Mouse (Mus musculus) 3T3-L1 (cell line): ENCODE data around the gene Egln1.

ENCODE experiments used
- DNase-seq: peaks from one replicate; pipeline ENCODE4 v3.0.0-alpha.2; 2015; ENCODE audit warnings: low read depth, low spot score

Gene Egln1

DNA sequence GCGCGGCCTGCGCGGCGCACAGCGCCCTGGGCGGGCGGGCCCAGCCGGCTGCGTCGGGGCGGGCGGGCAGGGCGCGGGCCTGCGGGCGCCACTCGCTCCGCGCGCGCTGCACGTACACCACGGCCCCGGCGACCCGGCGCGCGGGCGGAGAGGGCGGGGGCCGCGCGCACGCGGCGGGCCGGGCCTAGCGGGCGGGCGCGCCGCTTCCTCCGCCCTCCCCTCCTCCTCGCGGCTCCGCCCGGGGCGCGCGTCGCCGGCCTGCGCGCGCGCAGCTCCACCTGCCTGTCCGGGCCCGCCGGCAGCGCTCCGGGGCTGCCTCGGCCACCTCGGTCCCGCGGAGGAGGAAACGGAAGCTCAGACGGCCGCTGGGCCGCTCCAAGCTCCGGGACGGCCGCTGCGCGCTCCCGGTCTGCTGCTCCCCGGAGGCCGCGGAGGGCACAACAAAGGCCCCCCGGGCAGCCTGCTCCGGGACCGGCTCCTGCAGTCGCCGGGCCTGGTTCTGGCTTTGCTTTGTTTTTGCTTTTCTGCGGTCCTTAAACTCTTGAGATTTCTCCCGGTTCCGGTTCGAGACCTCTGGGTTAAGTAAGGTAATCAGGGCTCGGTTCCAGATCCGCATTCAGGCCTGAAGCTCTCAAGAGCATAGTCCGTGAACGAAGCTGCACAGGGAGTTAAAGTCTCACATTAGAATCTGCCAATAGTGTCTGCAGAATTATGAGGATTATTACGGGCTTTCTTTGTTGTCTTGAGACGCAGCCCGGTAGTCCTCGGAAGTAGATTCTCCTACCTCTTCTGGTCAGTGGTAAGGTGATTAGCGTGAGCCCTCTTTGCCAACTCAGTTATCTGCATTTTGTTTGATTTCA, at the start of gene Egln1:
Gene Egln1 (minus strand): TSS at position 116 of the 860 bp plus-strand sequence.
- peak; percentile 65 for DNase-seq

DNA sequence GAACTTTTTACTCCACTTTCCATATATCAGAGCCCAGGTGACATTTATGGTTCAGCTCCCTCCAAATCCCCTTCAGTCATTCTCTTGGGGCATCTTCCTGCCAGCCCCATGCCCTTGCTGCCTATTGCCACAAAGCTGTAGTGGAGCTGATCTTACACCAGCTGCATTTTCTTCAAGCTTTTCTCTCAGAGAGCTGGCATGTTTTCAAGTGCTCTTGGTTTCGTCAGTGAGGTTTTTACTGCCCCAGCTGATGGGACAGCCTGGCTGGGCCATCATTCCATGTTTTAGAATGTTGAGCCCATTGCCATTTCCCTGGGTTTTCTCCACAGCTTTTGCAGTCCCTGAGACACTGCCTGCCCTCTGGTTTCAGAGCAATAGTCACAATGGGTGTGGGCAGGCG, 46.7 kb upstream of the Egln1 start:
- DNase-seq: no peak

DNA sequence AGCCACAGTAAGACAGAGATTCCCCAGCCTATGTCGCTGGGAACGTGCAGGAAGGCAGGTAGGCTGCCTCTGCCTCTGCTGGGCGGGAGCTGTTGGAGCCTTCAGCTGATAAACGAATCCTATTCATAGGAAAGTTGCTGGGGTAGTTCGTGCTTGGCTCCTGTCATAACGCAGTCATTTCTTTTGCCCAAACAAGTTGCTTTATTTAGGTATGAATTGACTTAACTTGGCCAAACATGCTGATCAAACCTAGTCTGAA, 42.5 kb upstream of the Egln1 start:
- no peak for DNase-seq

DNA sequence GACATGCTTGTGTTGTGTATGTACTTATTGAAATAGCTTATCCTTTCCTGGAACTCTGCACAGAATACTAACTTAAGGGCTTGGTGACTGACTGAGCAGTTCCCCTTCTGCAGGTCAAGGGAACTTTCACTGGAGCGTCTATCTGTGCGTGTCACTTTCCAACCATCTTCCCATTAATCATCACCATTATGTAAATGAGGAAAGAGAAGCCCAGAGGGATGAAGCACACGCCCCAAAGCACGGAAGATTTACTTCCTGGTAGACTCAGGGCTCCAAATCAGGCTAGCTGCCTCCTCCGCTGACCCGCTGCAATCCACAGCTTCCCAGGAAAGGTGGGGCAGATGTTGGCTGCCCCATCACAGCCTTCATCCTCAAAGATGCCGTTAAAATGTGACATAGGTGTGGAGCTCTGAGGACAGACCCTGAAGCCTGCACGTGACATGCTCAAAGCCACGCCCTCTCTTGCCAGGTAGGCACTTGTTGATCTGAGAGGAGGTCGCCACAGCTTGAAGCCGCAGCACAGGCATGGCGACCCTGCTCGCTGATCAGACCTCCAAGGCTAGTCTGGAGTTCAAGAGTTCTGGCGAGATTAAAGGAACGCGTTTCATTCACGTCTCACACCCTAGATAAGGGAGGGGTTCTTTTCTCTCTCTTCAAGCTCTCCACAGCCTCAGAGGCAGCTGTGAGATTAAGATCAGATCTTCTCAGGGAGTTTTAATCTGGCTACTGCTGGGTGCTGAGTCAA, 42.0 kb upstream of the Egln1 start:
- no peak for DNase-seq

DNA sequence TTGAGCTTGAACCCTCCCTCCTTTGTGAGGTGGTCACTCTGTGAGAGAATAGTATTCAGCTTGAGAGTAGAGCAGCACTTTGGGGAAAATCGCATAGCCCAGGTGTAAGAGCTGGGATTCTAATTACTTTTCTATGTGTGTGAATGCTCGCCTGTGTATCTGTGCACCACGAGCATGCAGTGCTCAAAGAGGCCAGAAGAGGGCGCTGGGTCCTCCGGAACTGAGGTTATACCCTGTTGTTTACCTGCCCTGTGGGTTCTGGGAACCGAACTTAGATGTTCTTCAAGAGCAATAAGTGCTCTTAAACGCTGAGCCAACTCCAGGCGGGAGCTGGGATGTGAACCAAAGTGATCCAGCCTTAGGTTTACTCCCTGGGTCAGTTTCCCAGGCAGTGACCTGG, 31.7 kb upstream of the Egln1 start:
- DNase-seq: no peak

DNA sequence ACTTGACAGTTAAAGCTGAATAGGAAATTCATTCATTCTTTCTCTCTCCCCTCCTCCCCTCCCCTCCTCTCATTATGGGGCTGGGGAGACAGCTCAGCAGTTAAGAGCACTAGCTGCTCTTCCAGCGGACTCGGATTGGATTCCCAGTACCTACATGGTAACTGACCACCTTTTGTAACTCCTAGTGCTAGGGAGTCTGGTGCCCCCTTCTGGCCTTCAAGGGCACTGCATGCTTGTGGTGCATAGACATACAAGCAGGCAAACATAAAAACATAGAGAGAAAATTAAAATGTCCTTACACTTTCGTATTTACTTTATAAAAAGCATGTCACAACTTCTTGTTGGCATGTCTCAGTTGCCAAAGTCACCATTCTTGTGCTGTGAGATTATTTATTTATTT, 30.9 kb upstream of the Egln1 start:
- no peak for DNase-seq

DNA sequence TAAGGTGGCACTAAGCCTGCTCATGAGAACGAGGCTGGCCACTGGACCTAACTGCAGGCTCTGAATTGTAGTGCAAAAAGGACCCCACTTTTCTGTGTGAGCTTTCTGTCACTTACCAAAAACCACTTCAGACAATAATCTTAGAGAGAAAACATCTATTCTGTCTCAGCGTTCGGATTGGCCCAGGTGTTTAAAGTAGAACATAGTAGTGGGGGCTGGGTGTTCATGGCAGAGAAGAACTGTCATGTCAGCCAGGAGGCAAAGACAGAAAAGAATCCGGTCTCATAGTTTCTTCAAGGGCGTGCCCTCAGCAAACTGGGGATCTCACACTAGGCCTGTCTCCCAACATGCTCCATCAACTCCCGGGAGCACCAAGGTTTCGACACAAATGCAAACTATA, 28.9 kb upstream of the Egln1 start:
- DNase-seq: no peak

DNA sequence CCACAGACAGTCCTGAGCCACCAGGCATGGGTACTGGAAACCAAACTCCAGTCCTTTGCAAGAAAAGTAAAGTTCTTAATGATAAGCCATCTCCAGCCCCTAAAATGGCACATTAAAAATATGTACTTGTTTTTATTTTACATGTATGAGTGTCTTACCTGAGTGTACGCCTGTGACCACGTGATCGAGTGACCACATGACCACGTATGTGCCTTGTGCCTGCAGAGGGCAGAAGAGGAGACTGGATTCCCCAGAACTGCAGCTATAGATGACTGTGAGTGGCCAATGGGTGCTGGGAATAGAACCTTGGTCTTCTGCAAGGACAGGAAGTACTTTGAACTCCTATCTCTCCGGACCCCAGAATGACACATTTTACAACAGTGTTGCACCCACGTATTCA, 27.1 kb upstream of the Egln1 start:
- no peak for DNase-seq

DNA sequence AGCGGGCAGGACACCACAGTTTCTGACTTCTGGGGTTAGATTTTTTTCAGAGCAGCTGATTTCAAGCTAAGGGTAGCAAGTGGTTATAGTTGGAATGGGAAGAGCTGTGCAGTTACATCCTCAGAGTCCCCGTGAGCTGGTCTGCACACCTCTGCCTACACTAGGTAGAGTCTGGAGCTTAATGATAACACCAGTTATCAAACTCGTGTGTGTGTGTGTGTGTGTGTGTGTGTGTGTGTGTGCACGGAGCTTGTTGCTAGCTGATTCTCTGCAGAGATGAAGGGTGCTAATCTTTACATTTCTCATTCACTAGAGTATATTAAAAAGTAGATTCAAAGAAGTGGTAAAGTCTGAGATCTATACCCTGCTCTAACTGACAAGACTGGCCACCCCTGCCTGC, 25.1 kb upstream of the Egln1 start:
- no peak for DNase-seq

DNA sequence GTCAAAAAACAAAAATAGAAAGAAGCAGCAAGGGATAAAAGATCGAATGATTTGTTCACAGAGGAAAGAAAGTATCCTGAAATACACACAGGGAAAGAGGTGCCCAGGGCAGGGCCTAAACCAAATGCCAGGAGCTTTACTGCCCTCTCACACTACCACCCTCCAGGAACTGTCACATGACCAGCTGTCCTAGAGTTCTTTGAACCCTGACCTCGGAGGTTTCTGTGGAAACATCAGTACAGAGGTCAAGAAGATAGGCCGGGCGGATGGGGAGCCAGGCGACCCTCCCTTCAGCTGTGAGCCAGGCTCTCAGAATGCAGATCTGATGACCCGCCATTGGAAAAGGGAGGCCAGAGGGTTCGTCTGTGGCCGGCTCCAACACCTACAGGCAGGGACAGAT, 24.1 kb upstream of the Egln1 start:
- DNase-seq: no peak

DNA sequence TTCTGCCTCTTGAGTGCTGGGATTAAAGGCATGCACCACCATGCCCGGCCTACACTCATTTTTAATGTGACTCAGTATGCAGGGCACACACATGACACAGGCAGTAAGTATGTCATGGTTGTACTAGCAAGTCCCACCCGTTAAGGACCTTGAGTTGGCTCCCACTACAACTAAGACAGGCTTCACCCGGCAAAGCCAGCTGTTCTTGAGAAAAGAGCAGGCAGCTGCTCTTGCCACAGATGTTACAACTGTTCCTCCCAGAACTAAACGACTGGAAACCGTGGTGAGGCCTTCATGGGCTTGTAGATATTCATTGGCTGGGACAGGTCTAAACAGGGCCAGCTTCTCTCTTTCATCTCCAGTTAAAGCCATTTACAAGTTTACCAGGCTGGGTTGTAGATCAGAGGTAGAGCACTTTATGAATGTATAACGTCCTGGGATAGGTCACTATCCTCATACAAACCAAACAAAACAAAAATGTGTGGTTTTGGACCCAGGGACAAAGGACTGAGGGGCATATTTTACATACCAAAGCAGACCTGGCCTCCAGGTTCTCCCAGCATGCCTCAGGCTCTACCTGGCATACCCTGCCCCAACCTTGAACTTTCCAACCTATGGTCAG, 21.3 kb upstream of the Egln1 start:
- no peak for DNase-seq

DNA sequence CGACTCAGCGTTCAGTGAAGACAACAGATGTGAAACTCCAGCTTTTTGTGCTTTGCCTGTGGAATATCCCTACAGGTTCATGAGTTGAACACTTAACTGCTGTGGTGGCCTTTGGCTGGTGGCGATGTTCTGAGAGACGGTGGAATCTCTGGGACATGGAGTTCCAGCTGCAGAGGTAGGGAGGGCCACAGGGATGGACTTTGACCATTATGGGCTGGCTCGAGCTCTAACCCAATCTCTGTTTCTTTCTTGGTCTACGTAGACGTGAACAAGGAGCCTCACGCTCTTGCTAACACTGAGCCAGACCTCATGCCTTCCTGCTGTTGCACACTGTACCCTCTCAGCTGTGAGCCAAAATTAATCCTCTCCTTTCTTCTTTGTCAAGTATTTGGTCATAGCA, 15.8 kb upstream of the Egln1 start:
- DNase-seq: no peak

DNA sequence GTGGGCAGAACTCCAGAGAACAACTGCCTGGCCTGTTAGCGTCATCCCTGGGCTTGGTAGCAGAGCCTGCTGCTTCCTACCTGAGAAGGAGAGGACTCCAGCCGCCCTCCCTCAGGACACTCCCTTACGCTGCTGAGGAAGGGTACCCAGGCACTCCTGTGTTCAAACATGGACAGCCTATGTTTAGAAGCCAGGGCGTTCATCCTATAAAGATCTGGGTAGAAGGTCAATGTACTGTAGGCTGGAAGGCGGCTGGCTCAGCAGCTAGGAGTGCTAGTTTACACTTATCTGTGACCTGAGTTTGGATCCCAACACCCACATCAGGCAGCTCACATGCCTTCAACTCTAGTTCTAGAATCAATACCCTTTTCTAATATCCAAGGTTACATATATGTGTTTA, 14.1 kb upstream of the Egln1 start:
- DNase-seq: no peak

DNA sequence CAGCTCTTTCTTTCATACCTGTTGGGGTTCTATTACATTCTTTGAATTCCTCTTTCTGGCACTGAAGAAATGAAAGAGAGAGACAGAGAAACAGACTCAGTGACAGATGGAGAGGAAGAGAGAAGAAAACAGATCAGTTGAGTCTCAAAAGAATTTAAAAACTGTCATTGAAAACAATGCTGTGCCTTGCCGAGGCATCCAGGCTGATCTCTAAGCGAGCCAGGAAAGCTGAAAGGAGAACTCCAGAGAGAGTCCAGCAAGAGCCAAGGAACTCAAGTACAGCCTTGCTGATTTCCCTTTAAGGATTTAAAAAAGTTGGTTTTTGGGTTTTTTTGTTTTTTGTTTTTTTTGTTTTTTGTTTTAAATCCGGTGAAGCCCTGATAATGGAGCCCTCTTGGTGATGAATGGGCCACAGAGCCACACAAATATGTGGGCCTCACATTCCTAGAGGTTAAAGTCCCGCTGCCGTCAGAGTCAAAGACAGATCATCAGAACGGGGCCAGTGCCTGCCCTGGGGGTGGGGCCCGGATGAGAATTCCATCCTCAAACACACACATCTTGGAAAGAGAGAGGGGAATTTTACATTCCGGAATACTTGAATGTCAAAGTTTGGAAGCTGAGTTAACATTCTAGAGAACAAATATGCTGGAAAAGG, 11.2 kb upstream of the Egln1 start:
- DNase-seq: peak; percentile 79

DNA sequence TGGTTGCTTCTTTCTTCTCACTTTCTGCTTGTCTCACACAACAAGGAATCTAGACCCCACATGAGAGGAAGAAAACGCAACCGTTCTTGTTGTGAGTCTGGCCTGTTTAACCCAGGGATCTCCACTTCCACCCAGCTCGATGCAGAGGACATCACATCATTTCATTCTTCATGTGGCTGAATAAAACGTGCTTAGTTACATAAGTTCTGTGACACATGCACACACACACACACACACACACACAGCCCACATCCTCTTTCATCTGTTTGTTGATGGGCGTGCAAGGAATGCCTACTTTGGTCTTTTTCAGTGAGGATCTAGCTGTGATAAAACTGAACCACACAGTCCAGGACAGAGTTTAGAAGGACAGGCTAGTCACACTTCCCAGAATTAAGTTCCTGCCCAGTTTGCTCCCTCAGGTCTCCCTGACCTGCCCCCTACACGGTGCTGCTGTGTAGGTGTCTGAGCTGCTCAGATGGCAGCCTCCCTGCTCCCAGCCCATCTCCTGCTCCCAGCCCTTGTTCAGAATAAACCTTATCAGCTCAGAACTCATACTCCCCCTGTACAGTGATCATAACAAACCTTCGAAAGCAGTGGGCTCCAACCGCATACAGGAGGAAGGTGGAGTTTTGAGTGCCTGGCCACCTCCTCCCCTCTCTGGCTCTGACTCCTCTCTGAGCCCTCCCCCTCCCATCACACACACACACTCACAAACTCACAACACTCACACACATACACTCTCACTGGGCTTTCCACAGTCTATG, 10.5 kb upstream of the Egln1 start:
- peak; percentile 42 for DNase-seq

DNA sequence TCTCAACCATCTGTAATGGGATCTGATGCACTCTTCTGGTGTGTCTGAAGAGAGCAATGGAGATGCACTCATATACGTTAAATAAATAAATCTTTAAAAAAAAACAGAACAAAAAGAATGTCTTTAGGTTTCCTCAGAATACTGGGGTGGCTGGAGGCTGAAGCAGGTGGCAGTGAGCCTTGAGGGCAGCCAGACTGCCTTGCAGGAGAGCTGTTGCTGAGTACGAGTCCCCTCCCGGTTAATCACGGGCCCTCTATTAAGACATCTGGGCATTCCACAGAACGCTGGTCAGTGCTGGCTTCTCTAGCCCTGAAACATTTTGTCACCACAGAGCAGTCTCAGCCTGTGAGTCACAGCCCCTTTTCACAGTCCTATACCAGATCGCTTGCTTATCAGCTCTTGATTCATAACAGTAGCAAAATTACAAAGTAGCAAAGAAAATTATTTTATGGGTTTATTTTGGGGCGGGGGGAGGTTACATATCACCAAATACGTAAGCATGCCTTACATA, 5.5 kb upstream of the Egln1 start:
- DNase-seq: peak; percentile 81

DNA sequence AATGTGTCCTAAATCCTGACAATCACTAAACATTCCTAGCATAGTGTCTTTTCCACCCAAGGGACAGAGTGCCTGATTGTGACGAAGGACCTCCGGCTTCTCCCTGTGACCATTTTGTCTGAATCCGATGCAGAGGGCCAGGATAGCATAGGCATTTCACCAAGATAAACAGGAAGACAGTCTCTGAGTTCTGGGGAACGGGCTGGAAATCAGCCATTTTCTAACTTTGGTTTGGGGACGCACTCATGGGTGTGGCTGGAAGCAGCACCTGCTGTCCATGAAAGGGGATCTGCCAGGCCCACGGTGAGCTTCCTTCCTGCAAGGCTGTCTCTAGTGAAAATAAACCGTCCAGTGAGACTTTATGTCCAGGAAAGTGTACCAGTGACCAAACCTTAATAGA, 4.1 kb upstream of the Egln1 start:
- no peak for DNase-seq

DNA sequence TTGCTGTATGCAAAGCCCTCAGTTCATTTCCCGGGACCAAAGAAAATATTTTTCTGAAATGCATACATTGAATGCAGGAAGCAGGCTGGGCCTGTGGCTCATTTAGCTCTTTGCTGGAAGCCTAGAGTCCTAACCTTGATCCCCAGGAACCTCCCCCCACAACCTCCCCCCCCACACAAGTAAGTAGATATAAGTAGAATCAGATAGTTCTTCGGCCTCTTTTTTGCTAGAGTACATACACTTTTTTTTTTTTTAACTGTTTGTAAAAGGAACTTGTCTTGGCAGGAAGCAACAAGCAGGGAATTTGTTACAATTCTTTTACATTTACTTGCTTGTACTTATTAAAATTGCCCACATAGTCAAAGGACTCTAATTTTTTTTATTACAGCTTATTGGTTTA, 1.7 kb upstream of the Egln1 start:
- no peak for DNase-seq

DNA sequence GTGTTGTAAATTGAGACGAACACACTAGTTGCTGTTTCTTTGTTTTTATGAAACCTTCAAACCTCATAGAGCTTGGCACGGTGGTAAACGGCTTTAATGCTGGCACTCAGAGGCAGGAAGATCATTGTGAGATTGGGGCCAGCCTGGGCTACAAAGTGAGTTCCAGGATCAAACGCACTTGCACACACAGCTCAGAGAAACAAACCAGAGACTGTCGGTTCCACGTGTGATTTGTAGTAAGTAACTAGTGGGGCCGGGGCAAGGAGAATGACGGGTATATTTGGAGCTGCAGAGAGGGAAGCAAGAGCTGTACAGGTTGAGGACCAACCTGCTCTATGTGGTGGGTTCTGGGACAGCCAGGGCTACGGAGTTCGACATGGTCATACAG, 939 bp upstream of the Egln1 start:
- DNase-seq: no peak

DNA sequence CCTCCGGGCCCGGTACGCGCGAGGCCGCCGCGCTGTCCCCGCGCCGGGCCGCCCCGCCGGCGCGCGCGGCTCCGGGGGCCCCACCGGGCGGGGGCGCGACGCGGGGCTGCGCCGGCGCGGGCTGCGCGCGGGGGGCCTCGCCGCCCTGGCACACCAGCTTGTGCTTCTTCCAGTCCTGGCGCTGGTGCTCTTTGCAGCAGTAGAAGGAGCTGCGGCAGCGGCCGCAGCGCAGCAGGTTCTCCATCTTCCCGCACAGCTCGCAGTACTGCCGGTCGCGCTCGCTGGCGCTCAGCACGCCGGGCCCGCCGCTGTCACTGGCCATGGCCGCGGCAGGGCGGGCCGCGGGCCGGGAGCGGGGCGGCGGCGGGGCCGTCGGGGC, 402 bp downstream of the Egln1 start:
- DNase-seq: peak; percentile 32

DNA sequence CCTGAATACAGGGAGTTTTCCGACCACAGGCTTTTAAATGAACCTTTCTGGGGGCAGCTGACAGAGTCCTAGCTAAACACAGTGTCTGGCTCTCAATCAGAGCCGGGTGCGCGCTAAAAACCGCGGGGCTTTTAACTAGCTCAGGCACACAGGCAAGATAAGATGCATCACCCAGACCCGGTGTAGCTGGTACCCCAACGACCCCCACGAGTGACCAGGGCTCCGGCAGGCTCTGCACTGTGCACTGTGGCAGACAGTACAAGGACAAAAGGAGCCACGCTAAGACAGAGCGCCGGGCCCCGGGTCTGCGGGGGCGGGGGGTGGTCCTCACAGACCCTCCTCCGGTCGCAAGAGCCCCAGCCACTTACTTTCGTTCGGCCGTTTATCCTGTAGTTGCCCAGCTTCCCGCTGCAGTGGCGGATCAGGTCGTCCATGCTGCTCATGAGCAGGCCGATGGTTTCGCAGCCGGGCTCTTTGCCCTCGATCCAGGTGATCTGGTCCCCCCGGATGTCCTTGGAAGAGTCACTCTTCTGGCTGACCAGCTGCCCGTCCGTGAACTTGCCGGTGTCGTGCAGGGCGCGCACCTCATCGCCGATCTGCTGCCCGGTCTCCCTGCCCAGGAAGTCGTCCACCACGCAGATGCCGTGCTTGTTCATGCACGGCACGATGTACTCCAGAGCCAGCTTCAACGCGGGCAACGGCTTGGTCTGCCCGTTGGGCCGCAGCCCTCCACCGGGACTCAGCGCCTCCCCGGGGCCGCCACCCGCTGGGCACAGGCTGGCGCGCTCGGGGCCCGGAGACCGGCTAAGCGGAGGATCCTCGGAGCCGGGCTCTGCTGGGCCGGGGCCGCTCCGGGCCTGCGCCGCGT, 1.0 kb downstream of the Egln1 start:
- peak; percentile 51 for DNase-seq
